Mouse (Mus musculus): ENCODE measurements around the gene Slc18a3. TPM values are rescaled to one million over a fixed set of nuclear protein-coding genes. Genes with fewer than 3 reads are reported as not detected.

The Slc18a3 gene
- polyA plus RNA-seq, 1 experiment from 2014 or later, result 0.67 TPM

DNA sequence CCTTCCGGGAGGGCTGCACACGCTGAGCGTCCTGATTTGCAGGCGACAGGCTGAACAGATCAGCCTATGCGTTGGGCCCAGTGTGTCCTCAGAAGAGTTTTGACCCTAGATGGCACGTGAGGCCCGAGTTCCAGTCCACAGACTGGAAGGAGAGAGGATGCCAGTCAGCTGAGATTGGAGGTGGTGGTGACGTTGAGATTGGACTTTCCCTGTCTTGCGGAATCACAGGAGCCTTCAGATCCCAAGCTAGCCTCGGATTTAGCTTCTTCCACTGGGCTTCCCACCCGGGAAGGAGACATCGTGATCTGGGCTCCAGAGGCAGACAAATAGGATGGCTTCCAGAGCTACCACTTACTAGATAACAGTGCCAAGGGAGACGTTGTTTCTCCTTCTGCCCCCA lies 1.2 kb upstream of the Slc18a3 start, which contains the start of gene Chat:
TSS of gene Chat (minus strand) at position 101 of the 400 bp plus-strand sequence.
- Histone ChIP-seq H3K9ac (ENCODE audit: low read length) (no peak within 1 kb of the TSS), H3K27me3 (ENCODE audit: control insufficient read depth, insufficient read depth, low read depth, low read length) (peaks cover 66% of the 10 kb centered on the region), H3K4me1 (replicated peaks; ENCODE audit: control insufficient read depth, insufficient read depth, low read length) (no peaks in the 10 kb centered on the region; the same call in 1 of the 2 replicates), H3K9me3 (ENCODE audit: control insufficient read depth, low read length) (no peaks in the 10 kb centered on the region), H3K4me3 (ENCODE audit: low read length) (peak within 1 kb of the TSS; percentile 30), H3K4me2 (ENCODE audit: low read depth, low read length) (peak within 1 kb of the TSS; percentile 45), H3K27ac (ENCODE audit: low read length) (no peak within 1 kb of the TSS), H3K36me3 (ENCODE audit: control insufficient read depth, insufficient read depth, low read length) (no peaks in the 10 kb centered on the region)
- ATAC-seq (ENCODE audit: low read depth), result no peak
- 12% methylated on average over 13 of the region's 13 CpGs for WGBS

DNA sequence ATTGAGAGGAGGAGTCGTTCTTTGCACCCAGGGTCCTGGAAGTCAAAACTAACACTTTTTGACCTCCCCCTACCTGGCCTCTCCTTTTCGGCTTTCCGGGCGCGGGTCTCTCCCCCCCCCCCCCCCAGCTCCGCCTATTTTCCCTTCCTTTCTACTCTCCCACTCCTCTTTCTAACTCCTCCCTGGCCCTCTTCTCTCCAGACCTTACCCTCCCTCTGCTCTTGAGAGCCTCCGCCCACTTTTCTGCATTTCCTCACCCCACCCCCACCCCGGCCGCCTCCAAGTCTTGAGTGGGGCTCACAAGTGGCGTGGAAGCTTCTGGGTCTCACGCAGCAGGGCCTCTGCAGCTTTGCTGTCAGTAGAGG lies 838 bp upstream of the Slc18a3 start:
- H3K9me3 ChIP-seq (ENCODE audit: control insufficient read depth, low read length), result no peaks in the 10 kb centered on the region
- H3K36me3 ChIP-seq (ENCODE audit: control insufficient read depth, insufficient read depth, low read length), result no peaks in the 10 kb centered on the region
- no peak overlapping the region for H3K4me3 ChIP-seq (ENCODE audit: low read length)
- WGBS, result 0% methylated on average over 7 of the region's 11 CpGs
- ATAC-seq (ENCODE audit: low read depth), result no peak
- H3K4me1 ChIP-seq (replicated peaks; ENCODE audit: control insufficient read depth, insufficient read depth, low read length), result no peaks in the 10 kb centered on the region; the same call in 1 of the 2 replicates
- no peak overlapping the region for H3K9ac ChIP-seq (ENCODE audit: low read length)
- no peak overlapping the region for H3K4me2 ChIP-seq (ENCODE audit: low read depth, low read length)
- H3K27me3 ChIP-seq (ENCODE audit: control insufficient read depth, insufficient read depth, low read depth, low read length), result peaks cover 70% of the 10 kb centered on the region
- H3K27ac ChIP-seq (ENCODE audit: low read length), result no peak overlapping the region

DNA sequence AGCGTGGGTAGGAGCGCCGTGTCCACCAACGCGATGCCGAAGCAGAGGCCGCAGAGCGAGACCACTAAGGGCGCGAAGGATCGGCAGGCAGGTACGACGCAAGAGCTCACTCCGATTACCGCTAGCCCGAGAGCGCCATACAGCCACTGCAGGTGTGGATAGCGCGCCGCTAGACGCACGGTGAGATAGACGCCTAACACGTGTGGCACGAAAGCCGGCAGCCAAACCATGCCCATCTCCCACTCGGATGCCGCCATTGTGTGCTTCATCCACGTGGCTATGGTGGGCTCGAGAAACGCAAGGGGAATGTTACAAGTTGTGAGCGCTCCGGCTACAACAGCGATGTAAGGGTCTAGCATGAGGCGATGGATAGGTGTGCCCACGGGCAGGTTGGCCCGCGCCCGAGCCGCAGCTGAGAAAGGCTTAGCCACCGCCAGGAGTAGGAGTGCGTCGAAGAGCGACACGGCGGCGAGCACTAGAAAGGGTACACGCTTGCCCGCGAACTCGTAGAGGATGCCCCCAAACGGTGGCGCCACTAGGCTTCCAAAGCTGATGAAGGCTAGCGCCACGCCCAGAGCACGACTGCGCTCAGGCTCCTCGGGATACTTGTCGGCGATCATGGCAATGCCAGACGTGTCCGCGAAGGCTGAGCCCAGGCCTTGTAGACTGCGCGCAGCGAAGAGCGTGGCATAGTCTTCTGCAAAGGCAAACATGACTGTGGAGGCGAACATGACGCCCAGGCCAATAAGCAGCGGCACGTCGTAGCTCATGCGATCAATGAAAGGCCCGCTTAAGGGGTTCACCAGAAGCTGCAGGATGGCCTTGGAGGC lies 1.2 kb downstream of the Slc18a3 start:
- ATAC-seq (ENCODE audit: low read depth), result no peak
- 3% methylated on average over 74 of the region's 74 CpGs for WGBS
- Histone ChIP-seq H3K36me3 (ENCODE audit: control insufficient read depth, insufficient read depth, low read length) (no peaks in the 10 kb centered on the region), H3K27me3 (ENCODE audit: control insufficient read depth, insufficient read depth, low read depth, low read length) (peaks cover 84% of the 10 kb centered on the region), H3K27ac (ENCODE audit: low read length) (no peak overlapping the region), H3K4me3 (ENCODE audit: low read length) (no peak overlapping the region), H3K9ac (ENCODE audit: low read length) (no peak overlapping the region), H3K4me2 (ENCODE audit: low read depth, low read length) (no peak overlapping the region), H3K4me1 (replicated peaks; ENCODE audit: control insufficient read depth, insufficient read depth, low read length) (no peaks in the 10 kb centered on the region; the same call in 1 of the 2 replicates), H3K9me3 (ENCODE audit: control insufficient read depth, low read length) (no peaks in the 10 kb centered on the region)

DNA sequence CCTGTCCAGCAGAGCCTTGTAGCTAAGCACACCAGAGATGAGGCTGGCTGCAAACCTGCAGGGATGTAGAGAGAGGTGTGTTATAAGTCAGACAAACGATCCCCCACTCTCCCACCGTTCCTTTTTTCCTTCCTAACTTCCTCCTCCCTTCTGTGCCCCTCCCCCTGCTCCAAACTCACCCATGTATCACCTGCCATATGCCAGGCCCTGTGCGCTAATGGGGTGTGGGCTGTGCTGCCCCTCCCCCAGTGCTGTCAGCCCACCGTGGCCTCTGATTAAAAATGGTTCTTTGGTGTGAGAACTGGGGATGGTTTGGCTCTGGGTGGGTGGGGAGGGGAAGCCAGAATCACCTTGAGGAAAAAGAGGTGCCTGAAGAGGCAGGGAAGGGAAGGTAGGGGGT lies 12.1 kb downstream of the Slc18a3 start:
- Histone ChIP-seq H3K9me3 (ENCODE audit: control insufficient read depth, low read length) (no peaks in the 10 kb centered on the region), H3K4me3 (ENCODE audit: low read length) (no peak overlapping the region), H3K4me1 (replicated peaks; ENCODE audit: control insufficient read depth, insufficient read depth, low read length) (no peaks in the 10 kb centered on the region), H3K9ac (ENCODE audit: low read length) (no peak overlapping the region), H3K27me3 (ENCODE audit: control insufficient read depth, insufficient read depth, low read depth, low read length) (peaks cover 5% of the 10 kb centered on the region), H3K4me2 (ENCODE audit: low read depth, low read length) (no peak overlapping the region), H3K27ac (ENCODE audit: low read length) (no peak overlapping the region), H3K36me3 (ENCODE audit: control insufficient read depth, insufficient read depth, low read length) (no peaks in the 10 kb centered on the region)
- WGBS, result 10% methylated on average over 4 of the region's 4 CpGs
- ATAC-seq (ENCODE audit: low read depth), result no peak

DNA sequence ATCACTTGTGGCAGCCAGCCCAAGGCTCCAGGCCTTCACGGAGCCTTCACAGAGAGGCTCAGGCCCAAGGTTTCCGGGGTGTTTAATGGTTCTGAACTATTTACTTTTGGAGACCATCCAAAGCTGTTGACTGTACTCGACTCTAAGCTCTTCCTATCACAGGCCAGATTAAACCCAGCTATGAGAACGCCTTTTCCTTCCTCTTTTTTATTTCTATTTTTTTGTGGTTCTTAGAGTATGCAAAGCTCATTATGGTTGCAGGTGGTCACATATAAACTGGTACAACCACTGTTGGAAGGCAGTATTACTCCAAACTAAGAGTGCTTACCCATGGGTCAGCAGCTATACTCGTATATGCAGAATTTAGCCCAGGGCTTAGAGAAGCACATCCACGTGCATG lies 17.7 kb downstream of the Slc18a3 start:
- Histone ChIP-seq H3K9ac (ENCODE audit: low read length) (no peak overlapping the region), H3K36me3 (ENCODE audit: control insufficient read depth, insufficient read depth, low read length) (no peaks in the 10 kb centered on the region), H3K4me2 (ENCODE audit: low read depth, low read length) (no peak overlapping the region), H3K27me3 (ENCODE audit: control insufficient read depth, insufficient read depth, low read depth, low read length) (no peaks in the 10 kb centered on the region), H3K4me3 (ENCODE audit: low read length) (no peak overlapping the region), H3K27ac (ENCODE audit: low read length) (no peak overlapping the region), H3K9me3 (ENCODE audit: control insufficient read depth, low read length) (no peaks in the 10 kb centered on the region), H3K4me1 (replicated peaks; ENCODE audit: control insufficient read depth, insufficient read depth, low read length) (no peaks in the 10 kb centered on the region)
- ATAC-seq (ENCODE audit: low read depth), result no peak
- 65% methylated on average over 6 of the region's 6 CpGs for WGBS

DNA sequence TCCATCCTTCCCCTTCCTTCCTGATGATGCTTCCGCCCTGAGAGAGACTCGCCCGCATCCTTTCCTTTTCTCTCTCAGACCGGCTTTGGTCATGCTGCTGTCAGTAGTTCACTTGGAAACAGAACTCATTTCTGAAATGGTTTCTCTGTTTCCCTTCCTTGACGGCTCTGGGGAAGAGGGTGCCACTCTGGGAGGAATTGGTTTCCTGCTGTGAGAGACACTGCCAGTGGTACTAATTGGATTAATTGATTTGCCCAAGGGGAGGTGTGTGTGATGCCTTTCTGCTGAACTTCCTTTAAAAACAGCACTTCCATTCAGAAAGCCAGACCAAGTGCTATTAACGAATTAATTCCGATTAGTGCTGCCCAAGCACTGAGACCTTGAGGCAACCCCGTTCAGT lies 21.2 kb downstream of the Slc18a3 start:
- Histone ChIP-seq H3K36me3 (ENCODE audit: control insufficient read depth, insufficient read depth, low read length) (no peaks in the 10 kb centered on the region), H3K4me3 (ENCODE audit: low read length) (no peak overlapping the region), H3K4me1 (replicated peaks; ENCODE audit: control insufficient read depth, insufficient read depth, low read length) (no peaks in the 10 kb centered on the region), H3K27me3 (ENCODE audit: control insufficient read depth, insufficient read depth, low read depth, low read length) (no peaks in the 10 kb centered on the region), H3K9ac (ENCODE audit: low read length) (no peak overlapping the region), H3K9me3 (ENCODE audit: control insufficient read depth, low read length) (no peaks in the 10 kb centered on the region), H3K27ac (ENCODE audit: low read length) (no peak overlapping the region), H3K4me2 (ENCODE audit: low read depth, low read length) (no peak overlapping the region)
- ATAC-seq (ENCODE audit: low read depth), result no peak
- WGBS, result 31% methylated on average over 8 of the region's 8 CpGs

DNA sequence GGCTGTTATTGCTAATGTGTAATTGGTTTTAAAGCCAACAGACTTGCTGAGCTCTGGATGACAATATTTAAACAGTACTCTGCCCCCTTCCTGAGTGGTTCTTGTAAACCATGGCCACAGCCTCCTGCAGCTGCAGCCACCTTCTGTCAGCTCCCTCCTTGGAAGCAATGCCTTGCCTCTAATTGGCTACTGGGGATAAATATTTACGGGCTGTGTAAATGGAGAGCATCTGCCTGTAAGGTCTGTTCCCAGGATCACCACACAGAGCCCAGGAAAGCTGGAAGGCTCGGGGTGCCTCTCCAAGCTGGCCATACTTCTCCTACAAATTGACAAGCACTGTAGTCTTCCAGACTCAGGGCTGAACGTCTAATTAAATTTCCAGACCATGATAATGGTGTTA lies 24.9 kb downstream of the Slc18a3 start:
- no peaks in the 10 kb centered on the region for H3K4me1 ChIP-seq (replicated peaks; ENCODE audit: control insufficient read depth, insufficient read depth, low read length)
- H3K9ac ChIP-seq (ENCODE audit: low read length), result no peak overlapping the region
- H3K27me3 ChIP-seq (ENCODE audit: control insufficient read depth, insufficient read depth, low read depth, low read length), result no peaks in the 10 kb centered on the region
- no peak overlapping the region for H3K4me2 ChIP-seq (ENCODE audit: low read depth, low read length)
- no peak overlapping the region for H3K4me3 ChIP-seq (ENCODE audit: low read length)
- ATAC-seq (ENCODE audit: low read depth), result no peak
- no peaks in the 10 kb centered on the region for H3K36me3 ChIP-seq (ENCODE audit: control insufficient read depth, insufficient read depth, low read length)
- WGBS, result 19% methylated on average over 3 of the region's 3 CpGs
- no peak overlapping the region for H3K27ac ChIP-seq (ENCODE audit: low read length)
- H3K9me3 ChIP-seq (ENCODE audit: control insufficient read depth, low read length), result no peaks in the 10 kb centered on the region

DNA sequence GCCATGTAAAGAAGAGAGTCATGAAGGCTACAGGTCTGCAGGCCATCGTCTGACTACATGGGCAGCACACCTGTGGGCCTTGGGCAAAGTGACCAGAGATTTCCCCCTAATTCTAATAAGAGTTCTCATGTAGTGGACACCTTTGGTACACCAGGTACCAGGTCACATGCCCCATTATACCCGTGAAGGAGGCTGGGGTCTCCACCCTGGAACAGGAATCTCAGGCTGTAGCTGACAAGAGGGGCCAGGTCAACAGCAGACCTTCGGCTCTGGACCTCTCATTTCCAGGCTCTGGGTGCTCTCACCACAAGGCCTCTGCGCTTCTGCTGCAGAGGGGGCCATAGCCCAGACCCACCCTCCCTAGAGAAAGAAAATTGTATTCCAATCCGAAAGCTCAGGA lies 25.3 kb downstream of the Slc18a3 start:
- ATAC-seq (ENCODE audit: low read depth), result no peak
- Histone ChIP-seq H3K4me2 (ENCODE audit: low read depth, low read length) (no peak overlapping the region), H3K27ac (ENCODE audit: low read length) (no peak overlapping the region), H3K4me1 (replicated peaks; ENCODE audit: control insufficient read depth, insufficient read depth, low read length) (no peaks in the 10 kb centered on the region), H3K36me3 (ENCODE audit: control insufficient read depth, insufficient read depth, low read length) (no peaks in the 10 kb centered on the region), H3K27me3 (ENCODE audit: control insufficient read depth, insufficient read depth, low read depth, low read length) (no peaks in the 10 kb centered on the region), H3K9ac (ENCODE audit: low read length) (no peak overlapping the region), H3K4me3 (ENCODE audit: low read length) (no peak overlapping the region), H3K9me3 (ENCODE audit: control insufficient read depth, low read length) (no peaks in the 10 kb centered on the region)
- 43% methylated on average over 5 of the region's 5 CpGs for WGBS

DNA sequence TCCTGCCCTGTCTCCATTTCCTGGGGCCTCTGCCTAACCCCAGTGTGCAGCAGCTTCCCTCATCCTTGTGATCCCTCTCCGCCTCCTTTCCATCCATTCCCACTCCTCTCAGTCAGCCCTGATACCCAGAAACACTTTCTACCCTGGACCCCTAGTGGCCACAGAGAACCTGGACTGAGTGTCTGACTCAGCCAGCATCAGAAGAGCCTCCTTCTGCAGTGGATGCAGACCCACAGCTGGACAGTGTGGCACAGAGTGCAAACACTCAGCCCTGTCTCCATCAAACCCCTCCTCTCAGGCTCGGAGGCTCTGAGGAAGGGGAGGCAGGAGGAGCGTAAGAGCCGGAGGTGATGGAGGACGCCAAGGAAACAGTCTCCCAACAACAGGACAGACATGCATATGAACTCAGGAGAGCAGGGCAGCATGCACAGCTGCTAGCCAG lies 27.3 kb downstream of the Slc18a3 start:
- WGBS, result 25% methylated on average over 5 of the region's 5 CpGs
- no peaks in the 10 kb centered on the region for H3K9me3 ChIP-seq (ENCODE audit: control insufficient read depth, low read length)
- ATAC-seq (ENCODE audit: low read depth), result no peak
- no peaks in the 10 kb centered on the region for H3K4me1 ChIP-seq (replicated peaks; ENCODE audit: control insufficient read depth, insufficient read depth, low read length)
- H3K4me2 ChIP-seq (ENCODE audit: low read depth, low read length), result no peak overlapping the region
- H3K36me3 ChIP-seq (ENCODE audit: control insufficient read depth, insufficient read depth, low read length), result no peaks in the 10 kb centered on the region
- H3K9ac ChIP-seq (ENCODE audit: low read length), result no peak overlapping the region
- no peaks in the 10 kb centered on the region for H3K27me3 ChIP-seq (ENCODE audit: control insufficient read depth, insufficient read depth, low read depth, low read length)
- H3K4me3 ChIP-seq (ENCODE audit: low read length), result no peak overlapping the region
- no peak overlapping the region for H3K27ac ChIP-seq (ENCODE audit: low read length)
